Mouse (Mus musculus) MEL (cell line): Measurements from ENCODE around the gene Rhbdl3. TPM values are rescaled to one million over a fixed set of nuclear protein-coding genes. Genes with fewer than 3 reads are reported as not detected.

Source experiments
- DNase-seq: peaks from one replicate; pipeline ENCODE4 v3.0.0; 2011; ENCODE audit warnings: low read depth, low spot score
- H3K27ac ChIP-seq: 2 replicates; pipeline ENCODE4 v1.5.1; 2012; ENCODE audit warnings: low read depth, mild to moderate bottlenecking, control low read depth, low read length, moderate library complexity; ENCODE audit not compliant: control insufficient read depth
- H3K27me3 ChIP-seq, 2 experiments: fragments of 150-350 bp in 1 of 2; sonication (generic) in 1 of 2; 2 replicates each; pipeline ENCODE4 v1.6.1; 2012; ENCODE audit warnings: low read length in 2 of 2, mild to moderate bottlenecking in 2 of 2, improper control_type of control experiment in 1 of 2, moderate library complexity in 1 of 2; ENCODE audit not compliant: insufficient read depth in 2 of 2, control insufficient read depth in 1 of 2
- H3K36me3 ChIP-seq, 2 experiments: 2 replicates each; pipeline ENCODE4 v1.6.1; 2012 to 2014; ENCODE audit warnings: low read length in 2 of 2, improper control_type of control experiment in 1 of 2, inconsistent platforms in 1 of 2, mild to moderate bottlenecking in 1 of 2; ENCODE audit not compliant: insufficient read depth in 2 of 2, control insufficient read depth in 1 of 2
- H3K4me1 ChIP-seq, 2 experiments: fragments of 150-350 bp in 1 of 2; sonication (generic) in 1 of 2; 2 replicates each; pipeline ENCODE4 v1.6.1; 2012; ENCODE audit warnings: low read length in 2 of 2, improper control_type of control experiment in 1 of 2, mild to moderate bottlenecking in 1 of 2; ENCODE audit not compliant: insufficient read depth in 2 of 2, control insufficient read depth in 1 of 2
- H3K4me3 ChIP-seq, 2 experiments: fragments of 150-350 bp in 1 of 2; sonication (generic) in 1 of 2; 2 replicates each; pipeline ENCODE4 v1.5.1; 2012; ENCODE audit warnings: low read depth in 2 of 2, low read length in 2 of 2, mild to moderate bottlenecking in 2 of 2, moderate library complexity in 2 of 2, control low read depth in 1 of 2, improper control_type of control experiment in 1 of 2; ENCODE audit not compliant: control insufficient read depth in 1 of 2, insufficient read depth in 1 of 2
- H3K79me2 ChIP-seq: 2 replicates; pipeline ENCODE4 v1.6.1; 2012; ENCODE audit warnings: mild to moderate bottlenecking, low read length, moderate library complexity; ENCODE audit not compliant: control insufficient read depth, poor library complexity, insufficient read depth
- H3K9ac ChIP-seq: 2 replicates; pipeline ENCODE4 v1.6.1; 2012; ENCODE audit warnings: low read depth, mild to moderate bottlenecking, control low read depth, low read length, moderate library complexity; ENCODE audit not compliant: control insufficient read depth, poor library complexity, severe bottlenecking
- H3K9me3 ChIP-seq: fragments of 150-350 bp; sonication (generic); replicated peaks from 2 replicates; pipeline ENCODE4 v1.6.1; 2012; ENCODE audit warnings: mild to moderate bottlenecking, low read length, improper control_type of control experiment, moderate library complexity; ENCODE audit not compliant: insufficient read depth
- CHD1 ChIP-seq: IDR thresholded peaks from 2 replicates; pipeline ENCODE4 v1.6.1; 2012; ENCODE audit warnings: low read depth, mild to moderate bottlenecking, inconsistent platforms, low read length, improper control_type of control experiment
- CHD2 ChIP-seq: IDR thresholded peaks from 2 replicates; pipeline ENCODE4 v1.6.1; 2011; ENCODE audit warnings: low read length, improper control_type of control experiment
- CTCF ChIP-seq, 3 experiments: IDR thresholded peaks in 2 of 3; conservative IDR thresholded peaks in 1 of 3; 2 replicates each; pipeline ENCODE4 v1.5.1; 2011 to 2012; ENCODE audit warnings: low read length in 3 of 3, low read depth in 2 of 3, mild to moderate bottlenecking in 2 of 3, improper control_type of control experiment in 1 of 3, inconsistent platforms in 1 of 3, mixed read lengths in 1 of 3, moderate library complexity in 1 of 3; ENCODE audit not compliant: control insufficient read depth in 1 of 3, insufficient read depth in 1 of 3, poor library complexity in 1 of 3, severe bottlenecking in 1 of 3
- E2F4 ChIP-seq: IDR thresholded peaks from 2 replicates; pipeline ENCODE4 v1.6.1; 2011; ENCODE audit warnings: low read depth, low read length, improper control_type of control experiment, borderline replicate concordance
- EP300 ChIP-seq, 2 experiments: IDR thresholded peaks; 2 replicates each; pipeline ENCODE4 v1.6.1; 2011; ENCODE audit warnings: improper control_type of control experiment in 2 of 2, low read length in 2 of 2, low read depth in 1 of 2, mild to moderate bottlenecking in 1 of 2
- ETS1 ChIP-seq: IDR thresholded peaks from 2 replicates; pipeline ENCODE4 v1.6.1; 2012; ENCODE audit warnings: low read depth, mild to moderate bottlenecking, inconsistent platforms, low read length, improper control_type of control experiment, moderate library complexity
- HCFC1 ChIP-seq: IDR thresholded peaks from 2 replicates; pipeline ENCODE4 v1.6.1; 2012; ENCODE audit warnings: low read depth, mild to moderate bottlenecking, inconsistent platforms, low read length, improper control_type of control experiment, moderate library complexity
- JUND ChIP-seq: IDR thresholded peaks from 2 replicates; pipeline ENCODE4 v1.6.1; 2011; ENCODE audit warnings: low read depth, mild to moderate bottlenecking, improper control_type of control experiment, low read length
- KAT2A ChIP-seq: conservative IDR thresholded peaks from 2 replicates; pipeline ENCODE4 v1.6.1; 2012; ENCODE audit warnings: low read depth, low read length, improper control_type of control experiment, inconsistent platforms
- MAFK ChIP-seq: IDR thresholded peaks from 2 replicates; pipeline ENCODE4 v1.6.1; 2011; ENCODE audit warnings: low read depth, mild to moderate bottlenecking, low read length, improper control_type of control experiment, borderline replicate concordance
- MAX ChIP-seq: IDR thresholded peaks from 2 replicates; pipeline ENCODE4 v1.6.1; 2011; ENCODE audit warnings: low read length, improper control_type of control experiment
- MEF2A ChIP-seq: IDR thresholded peaks from 2 replicates; pipeline ENCODE4 v1.6.1; 2014; ENCODE audit warnings: low read depth, mild to moderate bottlenecking, inconsistent platforms, low read length, improper control_type of control experiment; ENCODE audit not compliant: poor library complexity, insufficient replicate concordance, severe bottlenecking; ENCODE audit errors: extremely low read depth
- MYB ChIP-seq: IDR thresholded peaks from 2 replicates; pipeline ENCODE4 v1.6.1; 2011; ENCODE audit warnings: mild to moderate bottlenecking, low read depth, low read length, improper control_type of control experiment
- NELFE ChIP-seq: IDR thresholded peaks from 2 replicates; pipeline ENCODE4 v1.6.1; 2011; ENCODE audit warnings: low read depth, low read length, improper control_type of control experiment
- POLR2AphosphoS5 ChIP-seq: IDR thresholded peaks from 2 replicates; pipeline ENCODE4 v1.6.1; 2012; ENCODE audit warnings: low read depth, borderline replicate concordance, mild to moderate bottlenecking, inconsistent platforms, low read length, moderate library complexity, mixed read lengths
- RAD21 ChIP-seq: IDR thresholded peaks from 2 replicates; pipeline ENCODE4 v1.6.1; 2011; ENCODE audit warnings: mild to moderate bottlenecking, low read depth, low read length, improper control_type of control experiment
- RCOR1 ChIP-seq: IDR thresholded peaks from 2 replicates; pipeline ENCODE4 v1.6.1; 2012; ENCODE audit warnings: low read depth, mild to moderate bottlenecking, inconsistent platforms, low read length, improper control_type of control experiment
- SIN3A ChIP-seq: IDR thresholded peaks from 2 replicates; pipeline ENCODE4 v1.6.1; 2012; ENCODE audit warnings: low read length, improper control_type of control experiment, inconsistent platforms
- SMC3 ChIP-seq: IDR thresholded peaks from 2 replicates; pipeline ENCODE4 v1.6.1; 2011; ENCODE audit warnings: low read depth, low read length, improper control_type of control experiment
- TBP ChIP-seq: IDR thresholded peaks from 2 replicates; pipeline ENCODE4 v1.8.0; 2011; ENCODE audit warnings: low read depth, low read length, improper control_type of control experiment
- UBTF ChIP-seq: IDR thresholded peaks from 2 replicates; pipeline ENCODE4 v1.6.1; 2012; ENCODE audit warnings: low read depth, mild to moderate bottlenecking, inconsistent platforms, low read length, improper control_type of control experiment, moderate library complexity, borderline replicate concordance; ENCODE audit not compliant: insufficient read depth
- ZKSCAN1 ChIP-seq: IDR thresholded peaks from 2 replicates; pipeline ENCODE4 v1.6.1; 2012; ENCODE audit warnings: low read depth, mild to moderate bottlenecking, inconsistent platforms, low read length, improper control_type of control experiment, moderate library complexity
- ZMIZ1 ChIP-seq: IDR thresholded peaks from 2 replicates; pipeline ENCODE4 v1.6.1; 2012; ENCODE audit warnings: low read depth, mild to moderate bottlenecking, inconsistent platforms, low read length, improper control_type of control experiment, moderate library complexity
- ZNF384 ChIP-seq: IDR thresholded peaks from 2 replicates; pipeline ENCODE4 v1.6.1; 2012; ENCODE audit warnings: low read depth, mild to moderate bottlenecking, inconsistent platforms, low read length, improper control_type of control experiment
- polyA plus RNA-seq, 2 experiments: library from polyadenylated mRNA; stranded (reverse) in 1 of 2; unstranded in 1 of 2; fragments of >175 nt in 1 of 2; fragments of >200 nt in 1 of 2; gene quantifications; 2 replicates each; pipeline versions ENCODE4 v1.2.1 to v1.2.4; 2012; ENCODE audit warnings: low replicate concordance in 2 of 2, low read depth in 1 of 2; ENCODE audit not compliant: insufficient read length in 2 of 2, insufficient read depth in 1 of 2, missing spikeins in 1 of 2
- total RNA-seq: library from RNA; depleted of rRNA; stranded (reverse); fragments of 300-350 nt; gene quantifications from 2 replicates; pipeline ENCODE4 v1.2.3, GENCODE M21; 2012; rRNA removed

The Rhbdl3 gene
- total RNA-seq (0.04 and 0.13 TPM in 2 replicates), polyA plus RNA-seq (under 1 TPM in 1 of 2 experiments, not detected in 1; 0.11 TPM)

DNA sequence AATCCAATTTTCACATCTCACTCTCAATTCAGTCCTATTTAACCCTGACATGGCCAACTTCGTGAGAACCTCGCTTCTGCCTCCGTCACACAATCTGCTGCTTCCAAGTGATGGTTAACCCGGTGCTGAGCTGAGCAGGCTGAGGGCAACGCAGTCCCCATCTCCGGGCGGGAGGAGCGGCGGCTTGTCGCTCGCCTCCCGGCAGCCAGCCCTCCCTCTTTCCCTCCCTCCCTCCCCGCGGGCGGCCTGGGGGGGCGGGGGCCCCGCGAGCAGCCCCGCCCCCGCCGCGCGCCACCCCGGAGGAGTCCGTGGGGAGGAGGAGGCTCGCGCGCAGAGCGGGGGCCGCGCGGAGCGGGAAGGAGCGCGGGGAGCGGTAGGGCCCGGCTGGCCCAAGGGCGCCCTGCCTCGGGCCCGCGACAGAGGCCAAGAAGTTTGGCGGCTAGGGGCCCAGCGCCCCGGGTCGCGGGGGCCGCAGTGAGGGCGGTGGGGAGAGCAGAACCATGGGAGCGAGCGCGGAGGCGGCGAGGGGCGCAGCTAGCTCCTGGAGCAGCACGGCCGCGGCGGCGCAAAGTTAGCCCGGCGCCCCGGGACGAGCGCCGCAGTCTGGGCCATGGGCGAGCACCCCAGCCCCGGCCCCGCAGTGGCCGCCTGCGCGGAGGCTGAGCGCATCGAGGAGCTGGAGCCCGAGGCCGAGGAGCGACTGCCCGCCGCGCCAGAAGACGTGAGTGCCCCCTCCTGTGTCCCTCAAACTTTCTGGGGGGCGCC lies at the start of gene Rhbdl3:
TSS of gene Rhbdl3 (plus strand) at position 362 of the 765 bp plus-strand sequence.
- Histone ChIP-seq H3K36me3 (no peaks in the 10 kb centered on the region; a peak in 1 of 4 replicates), H3K9me3 (no peaks in the 10 kb centered on the region), H3K9ac (no peak within 1 kb of the TSS), H3K4me3 (no peak within 1 kb of the TSS), H3K27ac (no peak within 1 kb of the TSS), H3K79me2 (no peaks in the 10 kb centered on the region), H3K27me3 (peaks cover 2 to 7% of the 10 kb centered on the region in 2 experiments; a peak in 2 of 4 replicates), H3K4me1 (no peaks in the 10 kb centered on the region)
- DNase-seq, result no peak
- TF ChIP-seq SIN3A (no peak), UBTF (no peak), MYB (no peak), TBP (no peak), JUND (no peak)

DNA sequence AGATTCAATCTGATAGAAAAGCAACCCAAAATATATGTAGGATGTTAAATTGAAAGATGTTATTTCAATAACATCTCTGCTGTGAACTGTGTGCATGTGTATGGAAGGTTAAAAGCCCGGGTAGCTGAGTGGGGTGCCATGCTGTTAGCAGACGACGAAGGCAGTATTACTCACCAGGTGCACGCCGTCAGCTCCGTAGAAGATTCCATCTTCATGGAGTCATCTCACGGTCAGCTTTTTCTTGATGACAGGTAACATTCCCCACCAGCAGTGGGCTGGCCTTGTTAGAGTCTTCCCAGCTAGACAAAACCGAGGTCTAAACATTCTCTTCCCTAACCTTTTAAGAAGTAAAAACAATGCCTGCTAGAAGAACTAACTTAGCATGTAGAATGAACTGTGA lies 36.6 kb upstream of the Rhbdl3 start:
- Histone ChIP-seq H3K27me3 (no peaks in the 10 kb centered on the region), H3K36me3 (peaks cover 0 to 17% of the 10 kb centered on the region in 2 experiments; a peak in 2 of 4 replicates)

DNA sequence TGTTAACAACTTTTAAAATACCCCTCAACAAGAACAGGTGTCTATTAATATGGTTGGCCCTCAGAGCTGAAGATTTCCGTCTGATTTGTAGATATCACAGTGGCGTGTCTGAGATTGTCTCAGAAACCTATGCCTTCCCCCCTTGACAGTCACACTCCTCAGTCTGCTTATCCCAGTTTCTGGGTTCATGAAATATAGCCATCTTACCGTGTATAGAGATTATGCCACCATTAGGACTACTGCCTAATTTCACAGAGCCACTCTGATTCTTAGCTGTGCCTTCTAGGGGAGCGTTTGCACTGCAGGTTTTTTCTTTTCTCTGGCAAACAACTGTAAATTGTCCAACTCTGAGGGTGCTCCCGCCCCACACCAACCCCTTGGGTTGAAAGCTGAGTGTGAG lies 29.6 kb upstream of the Rhbdl3 start:
- no peak for DNase-seq
- H3K27ac ChIP-seq, result no peak overlapping the region
- no peaks in the 10 kb centered on the region for H3K4me1 ChIP-seq
- no peak for TF ChIP-seq ETS1
- no peak for TF ChIP-seq ZKSCAN1
- TF ChIP-seq RAD21, result no peak
- TF ChIP-seq SIN3A, result no peak
- TF ChIP-seq POLR2AphosphoS5, result no peak
- TF ChIP-seq E2F4, result no peak
- TF ChIP-seq CHD2, result no peak
- TF ChIP-seq CHD1, result no peak
- no peak for TF ChIP-seq CTCF (IDR thresholded peaks at IDR 0.05 in 2 of 3, conservative IDR thresholded peaks at IDR 0.05 in 1 of 3; ENCODE audit: control insufficient read depth in 1 of 3, insufficient read depth in 1 of 3, low read depth in 2 of 3, low read length in 3 of 3, poor library complexity in 1 of 3, severe bottlenecking in 1 of 3)
- no peak for TF ChIP-seq UBTF
- TF ChIP-seq EP300 (IDR thresholded peaks at IDR 0.05; ENCODE audit: low read depth in 1 of 2, low read length in 2 of 2), result no peak
- no peak for TF ChIP-seq ZNF384
- no peak for TF ChIP-seq ZMIZ1
- no peaks in the 10 kb centered on the region for H3K9me3 ChIP-seq
- no peaks in the 10 kb centered on the region for H3K79me2 ChIP-seq
- H3K9ac ChIP-seq, result no peak overlapping the region
- H3K36me3 ChIP-seq, result peaks cover 0 to 7% of the 10 kb centered on the region in 2 experiments; a peak in 2 of 4 replicates
- no peak overlapping the region for H3K4me3 ChIP-seq
- no peaks in the 10 kb centered on the region for H3K27me3 ChIP-seq

More for the DNA sequence above, 36.6 kb upstream of the Rhbdl3 start:
- H3K9ac ChIP-seq, result no peak overlapping the region
- no peak overlapping the region for H3K4me3 ChIP-seq
- no peaks in the 10 kb centered on the region for H3K4me1 ChIP-seq
- H3K9me3 ChIP-seq, result no peaks in the 10 kb centered on the region
- TF ChIP-seq POLR2AphosphoS5 (no peak), MEF2A (no peak), MAFK (no peak), HCFC1 (no peak), RCOR1 (no peak), KAT2A (no peak), SMC3 (no peak), MAX (no peak), NELFE (no peak)
- DNase-seq, result no peak
- no peaks in the 10 kb centered on the region for H3K79me2 ChIP-seq
- H3K27ac ChIP-seq, result no peak overlapping the region
